Mouse (Mus musculus) urinary bladder, postnatal 36 days (tissue): ENCODE measurements around the gene Prkaa1.

Experiments
- DNase-seq, 2 experiments: peaks; one replicate each; pipeline ENCODE4 v3.0.0; 2022; ENCODE audit warnings: low spot score in 2 of 2, mixed read lengths in 1 of 2

The Prkaa1 gene

DNA sequence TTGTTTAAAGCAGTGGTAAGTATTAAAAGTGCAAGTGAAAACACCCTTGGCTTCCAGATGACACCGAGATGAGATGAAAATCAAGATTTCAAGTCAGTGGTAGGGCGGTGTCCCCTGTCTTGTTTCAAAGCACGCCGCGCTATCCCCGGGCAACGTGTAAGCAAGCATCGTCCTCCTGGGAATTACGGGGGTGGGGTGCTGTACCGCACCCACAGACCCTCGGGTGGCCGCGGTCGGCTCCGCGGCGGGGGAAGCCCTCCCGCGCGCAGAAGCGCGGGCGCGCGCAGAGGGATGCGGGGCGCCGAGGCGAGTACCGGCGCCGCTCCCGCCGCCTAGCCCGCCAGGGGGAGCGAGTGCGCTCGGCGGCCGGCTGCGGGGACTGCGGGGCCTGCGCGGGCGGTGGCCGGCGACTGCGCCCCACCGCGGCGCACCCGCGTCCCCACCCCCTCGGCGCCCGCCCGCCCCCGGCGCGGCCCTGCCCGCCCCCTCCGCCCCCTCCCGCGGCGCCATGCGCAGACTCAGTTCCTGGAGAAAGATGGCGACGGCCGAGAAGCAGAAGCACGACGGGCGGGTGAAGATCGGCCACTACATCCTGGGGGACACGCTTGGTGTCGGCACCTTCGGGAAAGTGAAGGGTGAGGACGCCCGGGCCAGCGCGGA lies at the start of gene Prkaa1:
Gene Prkaa1, plus strand, starts transcription at position 501 of the 660 bp plus-strand sequence.
- DNase-seq, result peak; percentile 56 to 70

DNA sequence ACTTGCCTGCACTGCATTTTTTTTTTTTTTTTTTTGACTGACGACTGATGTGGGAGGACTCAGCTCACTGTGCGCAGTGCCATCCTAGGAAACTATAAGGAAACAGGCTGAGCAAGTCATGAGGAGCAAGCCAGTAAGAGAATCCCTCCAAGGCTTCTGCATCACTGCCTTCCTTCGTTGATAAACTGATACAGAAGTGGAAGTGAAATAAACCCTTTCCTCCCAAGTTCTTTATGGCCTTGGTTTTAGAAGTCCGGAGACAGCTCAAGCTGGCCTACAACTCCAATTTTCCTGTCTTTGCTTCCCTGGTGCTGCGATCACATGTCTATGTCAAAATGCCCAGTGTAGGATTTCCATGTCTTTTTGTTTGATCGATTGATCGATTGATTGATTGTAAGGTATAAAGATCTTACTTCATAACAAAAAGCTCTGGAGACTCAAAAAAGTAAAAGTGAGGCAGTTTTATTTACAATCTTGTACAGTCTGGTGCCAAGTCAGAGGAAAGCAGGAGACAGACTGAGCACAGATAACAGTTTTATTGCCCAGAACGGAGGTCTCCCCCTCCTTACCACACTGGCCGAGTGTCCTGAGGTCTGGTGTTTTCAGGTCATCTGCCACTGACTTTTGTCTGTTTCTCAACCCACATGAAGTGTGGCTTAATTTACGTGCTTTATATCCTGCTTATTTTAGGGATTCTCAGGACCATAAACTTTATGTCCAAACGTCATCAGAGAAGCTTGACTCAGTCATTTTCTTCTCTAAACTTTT lies 47.9 kb upstream of the Prkaa1 start:
- no peak for DNase-seq

DNA sequence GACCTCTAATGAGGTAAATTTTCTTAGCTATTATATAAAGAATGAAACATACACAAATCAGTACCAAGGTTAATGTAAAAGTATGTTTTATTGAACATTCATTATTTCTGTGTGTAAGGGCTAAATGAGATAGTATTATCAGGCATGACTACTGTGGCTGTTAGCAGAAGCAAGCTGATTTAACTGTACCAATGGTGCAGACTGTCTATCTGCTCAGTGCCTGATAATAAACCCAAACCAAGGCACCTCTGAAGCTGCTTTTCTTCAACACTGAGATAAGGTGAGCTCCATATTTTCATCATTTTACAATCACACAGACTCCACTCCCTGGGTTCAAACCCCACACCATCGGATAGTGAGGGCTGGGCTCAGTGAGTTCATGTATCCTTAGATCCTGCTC lies 46.3 kb upstream of the Prkaa1 start:
- no peak for DNase-seq

DNA sequence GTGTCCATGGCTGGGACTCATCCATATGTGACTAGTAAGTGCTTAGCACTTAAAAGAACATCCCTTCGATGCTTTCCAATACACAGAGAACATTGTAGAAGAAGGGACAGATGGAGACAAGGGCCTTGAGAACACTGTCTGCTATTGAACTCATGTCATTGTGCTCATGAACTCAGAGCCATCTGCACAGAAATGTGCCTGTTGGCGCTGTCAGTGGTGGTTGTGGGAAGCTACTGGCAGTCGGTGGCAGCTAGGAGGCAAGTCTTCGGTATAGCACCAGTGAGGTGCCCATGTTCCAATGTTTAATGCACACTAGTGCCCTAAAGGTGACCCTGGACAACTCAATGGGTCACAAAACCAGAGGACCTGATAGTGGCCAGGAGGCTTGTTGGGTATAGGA lies 41.3 kb upstream of the Prkaa1 start:
- DNase-seq, result no peak

DNA sequence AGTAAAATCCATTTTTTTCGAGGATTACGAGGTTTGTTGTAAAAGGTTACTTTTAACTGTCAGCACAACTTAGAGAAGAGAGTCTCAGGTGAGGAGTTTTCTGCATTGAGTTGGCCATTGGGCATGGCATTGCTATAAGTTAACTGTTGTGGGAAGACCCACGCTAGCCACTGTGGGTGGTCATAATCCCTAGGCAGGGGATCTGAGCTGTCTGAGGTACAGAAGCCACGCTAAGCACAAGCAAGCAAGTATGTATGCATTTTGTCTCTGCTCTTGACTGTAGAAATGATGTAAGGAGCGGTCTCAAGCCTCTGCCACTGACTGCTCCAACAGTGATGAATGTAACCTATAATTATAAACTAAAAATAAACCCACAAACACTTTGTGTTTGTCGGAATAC lies 37.8 kb upstream of the Prkaa1 start:
- DNase-seq, result no peak

DNA sequence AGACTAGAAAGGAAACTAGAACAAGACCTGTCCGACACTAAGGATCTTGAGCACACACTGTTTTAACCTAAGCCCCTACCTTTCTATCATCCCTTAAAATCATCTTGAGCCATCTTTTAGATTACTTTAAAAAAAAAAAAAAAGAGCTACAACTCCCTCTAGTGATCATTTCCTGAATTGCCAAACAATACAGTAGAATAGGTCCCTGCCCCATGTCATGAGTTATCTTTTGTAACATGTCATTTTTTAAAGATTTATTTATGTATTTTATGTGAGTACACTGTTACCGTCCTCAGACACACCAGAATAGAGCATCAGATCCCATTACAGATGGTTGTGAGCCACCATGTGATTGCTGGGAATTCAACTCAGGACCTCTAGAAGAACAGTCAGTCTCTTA lies 37.4 kb upstream of the Prkaa1 start:
- DNase-seq, result no peak

DNA sequence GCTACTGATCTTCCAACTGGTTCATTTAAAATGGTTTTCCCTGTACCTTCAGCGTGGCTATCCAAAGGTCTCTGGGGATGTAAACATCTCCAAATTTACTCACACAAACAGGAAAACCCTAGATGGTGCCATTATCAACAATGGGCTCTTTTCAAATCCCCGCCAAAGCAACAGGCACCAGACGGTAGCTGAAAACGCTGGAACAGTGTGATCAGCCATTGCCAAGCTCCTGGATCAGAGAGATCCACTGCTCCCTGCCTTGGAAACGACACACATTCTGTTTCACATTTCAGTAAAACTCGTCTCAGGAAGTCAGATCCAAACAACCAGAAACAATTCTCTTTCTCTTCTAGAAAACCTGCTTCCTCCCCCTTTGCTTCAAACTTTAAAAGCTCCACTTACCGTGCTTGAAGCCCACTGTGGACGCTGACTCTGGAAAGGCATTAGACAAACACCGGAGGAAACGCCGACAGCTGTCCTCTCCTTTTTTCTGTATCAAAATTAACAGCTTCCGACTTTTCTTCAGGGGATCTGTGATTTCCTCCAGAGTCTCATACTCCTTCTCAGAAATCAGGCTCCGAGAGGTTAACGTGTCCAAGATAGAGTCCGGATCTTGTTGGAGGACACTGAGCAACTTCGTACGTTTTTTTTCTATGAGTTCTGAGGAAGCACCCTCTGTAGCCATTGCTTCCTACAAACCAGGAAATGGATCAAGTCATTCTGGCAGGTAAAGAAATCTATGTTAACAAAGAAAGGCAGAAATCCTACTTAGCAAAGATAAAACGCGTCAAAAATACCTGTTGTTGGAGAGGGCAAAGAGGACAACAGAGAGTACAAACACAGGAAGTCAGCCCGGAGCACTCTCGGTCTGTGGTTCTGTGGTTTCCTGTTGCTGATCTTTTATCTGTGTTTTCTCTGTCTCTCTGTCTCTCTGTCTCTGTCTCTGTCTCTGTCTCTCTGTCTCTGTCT lies 35.7 kb upstream of the Prkaa1 start, which contains the start of gene Card6:
Gene Card6, minus strand, starts transcription at position 854 of the 969 bp plus-strand sequence.
- peak in 1 of 2 experiments; percentile 8 for DNase-seq

DNA sequence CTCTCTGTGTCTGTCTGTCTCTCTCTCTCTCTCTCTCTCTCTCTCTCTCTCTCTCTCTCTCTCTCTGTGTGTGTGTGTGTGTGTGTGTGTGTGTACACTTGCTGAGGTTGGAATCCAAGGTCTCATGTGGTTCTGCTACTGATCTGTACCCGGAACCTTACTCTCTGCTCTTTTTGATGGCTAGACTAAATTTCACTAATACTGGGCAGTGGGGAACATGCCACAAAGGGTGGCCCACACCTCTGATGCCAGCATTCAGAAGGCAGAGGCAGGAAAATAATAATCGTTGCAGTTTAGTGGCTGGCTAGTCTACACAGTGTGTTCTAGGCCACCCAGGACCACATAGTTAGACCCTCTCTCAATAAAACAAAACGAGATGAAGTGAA lies 35.0 kb upstream of the Prkaa1 start:
- no peak for DNase-seq

DNA sequence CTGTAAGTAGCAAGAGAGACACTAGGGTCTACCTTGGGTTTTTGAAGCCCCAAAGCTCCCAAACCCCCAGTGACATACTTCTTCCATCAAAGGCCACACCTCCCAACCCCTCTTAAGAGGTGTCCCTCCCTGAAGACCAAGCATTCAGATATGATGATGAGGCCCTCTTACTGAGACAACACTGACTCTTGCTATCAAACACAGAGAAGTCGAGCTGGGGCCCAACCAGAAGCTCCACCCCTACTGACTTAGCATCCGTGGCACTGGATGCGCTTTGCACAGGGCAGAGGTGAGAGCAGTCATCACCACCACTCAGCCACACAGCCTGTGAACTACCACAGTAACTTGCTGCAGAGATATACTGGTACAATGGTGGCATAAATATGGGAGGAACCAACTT lies 31.0 kb upstream of the Prkaa1 start:
- no peak for DNase-seq

DNA sequence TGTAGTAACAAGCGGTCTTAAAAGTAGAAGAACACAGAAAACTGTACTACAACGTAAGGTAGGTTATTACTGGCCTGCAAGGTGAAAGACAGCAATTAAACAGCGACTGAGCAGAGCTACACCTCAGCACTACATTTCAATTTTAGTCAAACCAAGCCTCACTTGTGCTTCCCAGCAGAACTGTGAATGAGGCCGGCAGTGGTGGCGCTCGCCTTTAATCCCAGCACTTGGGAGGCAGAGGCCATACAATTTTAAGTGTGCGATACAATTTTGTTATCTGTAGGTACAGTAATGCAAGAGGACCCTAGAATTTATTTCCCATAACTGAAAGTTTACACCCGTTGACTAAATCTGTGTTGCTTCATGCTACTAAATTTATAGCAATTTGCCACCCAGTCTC lies 28.5 kb upstream of the Prkaa1 start:
- DNase-seq, result no peak

DNA sequence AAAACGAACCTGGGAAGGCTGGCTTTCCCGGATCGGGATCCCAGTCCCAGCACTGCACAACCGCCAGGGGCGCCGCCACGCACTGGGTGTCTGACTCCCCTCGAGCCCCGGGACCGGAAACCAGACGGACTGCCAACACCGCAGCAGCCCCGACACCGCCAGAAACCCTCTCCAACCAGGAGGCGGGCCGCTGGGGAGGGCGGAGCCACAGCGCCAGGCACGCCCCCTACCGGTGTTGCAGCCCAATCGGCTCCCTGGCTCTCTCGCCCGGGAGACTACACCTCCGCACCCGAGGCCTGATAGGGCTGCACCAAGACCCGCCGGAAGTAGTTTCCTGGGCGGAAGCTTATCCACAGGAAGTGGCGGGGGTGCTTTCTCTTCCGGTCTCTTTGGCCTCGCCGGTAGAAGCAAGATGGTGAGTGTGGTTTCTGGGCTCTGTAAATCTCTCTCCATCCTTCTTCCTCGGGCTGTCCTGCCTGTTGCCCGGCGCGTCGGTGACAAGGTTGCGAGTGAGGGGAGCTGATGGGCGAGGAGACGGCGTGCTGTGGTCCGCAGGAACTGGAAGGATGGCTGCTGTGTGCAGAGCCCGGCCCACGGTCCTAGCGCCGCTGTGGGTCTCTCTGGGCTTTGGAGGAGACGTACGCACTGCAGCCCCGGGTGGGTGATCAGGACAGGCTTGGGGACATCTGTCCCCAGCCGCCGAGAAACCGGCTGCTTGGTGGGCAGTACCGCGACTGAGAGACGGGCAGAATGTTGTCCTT lies 27.2 kb upstream of the Prkaa1 start, which contains the start of gene Rpl37:
Gene Rpl37, plus strand, starts transcription at position 376 of the 761 bp plus-strand sequence.
- peak; percentile 97 to 99 for DNase-seq

DNA sequence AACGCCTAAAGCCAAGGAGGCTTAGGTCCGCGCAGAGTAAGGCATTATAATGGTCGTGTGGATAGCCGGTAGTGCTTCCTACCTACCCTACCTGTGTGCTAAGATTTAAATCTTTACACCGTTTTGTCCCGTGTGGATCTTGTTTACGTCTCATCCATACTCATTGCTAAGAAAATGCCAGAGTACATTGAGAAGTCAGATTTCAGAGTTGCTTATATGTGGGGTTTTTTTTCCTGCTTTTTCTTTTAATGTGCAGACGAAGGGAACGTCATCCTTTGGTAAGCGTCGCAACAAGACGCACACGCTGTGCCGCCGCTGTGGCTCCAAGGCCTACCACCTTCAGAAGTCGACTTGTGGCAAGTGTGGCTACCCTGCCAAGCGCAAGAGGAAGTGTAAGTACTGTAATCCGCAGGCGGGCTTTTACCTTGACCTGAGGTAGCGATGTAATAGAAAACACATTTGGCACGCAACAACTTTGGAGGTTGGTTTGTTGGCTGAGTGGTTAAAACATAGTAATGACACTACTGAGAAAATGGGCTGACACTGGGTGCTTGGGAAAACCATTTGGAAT lies 26.5 kb upstream of the Prkaa1 start:
- no peak for DNase-seq

DNA sequence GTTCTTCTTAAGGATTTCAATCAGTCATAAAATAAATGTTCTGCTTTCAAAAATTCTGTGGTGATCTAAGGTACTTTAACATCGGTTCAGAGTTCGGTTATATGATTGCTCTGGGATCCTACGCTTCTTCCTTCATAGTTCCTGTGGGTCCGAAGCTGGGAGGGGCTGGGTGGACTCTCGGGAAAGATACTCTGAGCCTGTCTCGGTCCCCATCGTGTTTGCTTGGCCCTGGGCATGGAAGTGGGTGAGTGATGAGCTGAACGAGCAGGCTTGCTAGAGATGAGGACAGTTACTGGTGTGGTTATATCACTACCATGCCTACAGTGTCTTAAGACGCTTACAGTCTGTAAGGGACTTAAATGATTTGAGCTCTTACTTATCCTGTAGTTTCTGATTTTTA lies 25.0 kb upstream of the Prkaa1 start:
- no peak for DNase-seq

DNA sequence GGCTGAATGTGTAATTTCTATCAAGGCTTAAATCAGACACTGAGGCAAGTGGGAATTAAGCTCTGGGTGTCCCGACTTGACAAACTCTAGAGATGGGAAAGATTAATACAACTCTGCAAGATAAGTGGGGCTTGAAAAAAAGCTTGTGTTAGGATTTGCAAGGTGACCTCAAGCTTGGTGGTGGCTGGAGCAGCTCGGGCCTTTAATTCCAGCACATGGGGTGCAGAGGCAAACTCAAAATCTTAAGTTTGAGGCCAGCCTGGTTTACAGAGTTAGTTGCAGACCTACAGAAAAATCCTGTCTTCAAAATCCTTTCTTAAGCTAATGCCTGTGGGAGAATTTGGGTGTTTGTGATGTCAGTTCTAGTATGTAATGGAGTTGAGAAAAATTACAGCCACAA lies 24.5 kb upstream of the Prkaa1 start:
- no peak for DNase-seq

DNA sequence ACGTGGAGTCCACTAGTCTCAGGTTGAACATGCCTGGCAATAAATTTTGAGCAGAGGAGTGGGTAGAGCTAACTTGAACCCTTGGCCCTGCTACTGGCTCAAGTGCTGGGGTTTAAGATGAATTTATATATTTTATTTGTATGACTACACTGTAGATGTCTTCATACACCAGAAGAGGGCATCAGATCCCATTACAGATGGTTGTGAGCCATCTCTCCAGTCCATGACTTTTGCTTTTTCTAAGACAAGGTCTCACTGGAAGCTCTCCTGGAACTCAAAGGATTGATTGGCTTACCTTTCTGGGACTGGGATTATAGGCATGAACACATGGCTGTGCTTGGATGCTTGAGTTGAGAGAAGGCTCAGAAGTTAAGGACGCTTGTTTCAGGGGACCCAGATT lies 24.0 kb upstream of the Prkaa1 start:
- DNase-seq, result no peak

DNA sequence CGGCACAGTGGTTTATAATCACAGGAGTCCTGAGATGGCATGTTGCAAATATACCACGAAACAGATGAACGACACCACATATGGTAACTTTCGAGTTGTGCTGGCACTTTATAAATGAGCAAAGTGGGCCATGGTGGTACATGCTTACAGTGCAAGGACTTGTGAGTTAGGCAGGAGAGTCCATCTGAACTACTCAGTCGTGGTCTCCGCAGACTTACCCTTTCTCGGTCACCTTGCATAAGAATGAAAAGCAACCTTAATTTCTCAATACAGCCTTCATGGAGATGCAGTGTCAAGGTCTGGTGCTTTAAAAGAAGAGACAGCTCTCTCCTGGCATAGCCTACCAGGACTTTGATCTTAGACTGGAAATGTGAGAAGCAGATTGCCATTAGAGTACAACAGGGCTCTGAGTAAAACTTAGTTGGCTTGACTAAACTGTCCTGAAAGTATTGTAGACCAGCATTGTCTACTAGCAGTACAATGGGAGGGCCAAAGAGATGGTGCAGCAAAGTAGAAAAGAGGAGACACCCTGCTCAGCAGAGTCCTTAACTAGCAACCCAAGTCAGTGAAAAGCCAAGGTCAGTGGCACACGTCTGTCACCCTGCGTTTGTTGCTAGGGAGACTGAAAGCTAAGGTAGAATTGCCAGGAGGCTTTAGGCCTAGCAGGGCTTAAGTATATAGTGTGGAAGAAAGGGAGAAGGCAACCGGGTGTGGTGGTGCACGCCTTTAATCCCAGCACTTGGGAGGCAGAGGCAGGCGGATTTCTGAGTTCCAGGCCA lies 21.9 kb upstream of the Prkaa1 start:
- DNase-seq, result no peak

DNA sequence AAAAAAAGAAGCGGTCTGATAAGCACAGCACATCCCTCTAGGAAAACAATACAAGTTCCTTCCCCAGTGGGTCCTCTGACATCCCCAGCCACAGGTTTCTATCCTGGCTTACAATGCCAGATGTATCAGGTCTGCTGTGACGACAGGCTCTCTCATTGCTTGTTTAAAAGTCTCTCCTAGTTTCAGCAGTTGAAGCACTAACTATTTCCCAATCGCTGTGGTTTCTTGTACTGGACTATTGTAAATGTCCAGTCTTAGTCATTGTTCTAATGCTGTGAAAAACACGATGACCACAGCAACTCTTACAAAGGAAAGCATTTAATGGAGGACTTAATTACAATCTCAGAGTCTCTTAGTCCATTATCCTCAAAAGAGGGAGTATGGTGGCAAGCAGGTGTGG lies 17.2 kb upstream of the Prkaa1 start:
- DNase-seq, result no peak

DNA sequence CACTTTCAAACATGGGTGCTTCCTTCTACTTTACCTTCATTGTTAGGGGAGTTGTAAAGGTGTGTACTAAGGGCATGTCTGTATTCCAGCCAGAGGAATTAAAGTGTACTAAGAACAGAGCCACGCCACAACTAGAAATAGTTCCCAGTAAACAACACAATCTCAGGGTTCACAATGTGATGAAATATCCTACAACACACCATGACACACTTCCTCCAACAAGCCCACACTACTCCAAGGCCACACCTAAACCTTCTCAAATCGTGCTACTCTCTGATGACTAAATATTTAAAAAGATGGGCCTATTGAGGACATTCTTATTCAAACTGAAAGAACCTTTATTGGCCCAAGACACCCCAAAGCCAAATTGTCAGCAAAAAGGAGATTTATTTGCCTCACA lies 16.2 kb upstream of the Prkaa1 start:
- no peak for DNase-seq

DNA sequence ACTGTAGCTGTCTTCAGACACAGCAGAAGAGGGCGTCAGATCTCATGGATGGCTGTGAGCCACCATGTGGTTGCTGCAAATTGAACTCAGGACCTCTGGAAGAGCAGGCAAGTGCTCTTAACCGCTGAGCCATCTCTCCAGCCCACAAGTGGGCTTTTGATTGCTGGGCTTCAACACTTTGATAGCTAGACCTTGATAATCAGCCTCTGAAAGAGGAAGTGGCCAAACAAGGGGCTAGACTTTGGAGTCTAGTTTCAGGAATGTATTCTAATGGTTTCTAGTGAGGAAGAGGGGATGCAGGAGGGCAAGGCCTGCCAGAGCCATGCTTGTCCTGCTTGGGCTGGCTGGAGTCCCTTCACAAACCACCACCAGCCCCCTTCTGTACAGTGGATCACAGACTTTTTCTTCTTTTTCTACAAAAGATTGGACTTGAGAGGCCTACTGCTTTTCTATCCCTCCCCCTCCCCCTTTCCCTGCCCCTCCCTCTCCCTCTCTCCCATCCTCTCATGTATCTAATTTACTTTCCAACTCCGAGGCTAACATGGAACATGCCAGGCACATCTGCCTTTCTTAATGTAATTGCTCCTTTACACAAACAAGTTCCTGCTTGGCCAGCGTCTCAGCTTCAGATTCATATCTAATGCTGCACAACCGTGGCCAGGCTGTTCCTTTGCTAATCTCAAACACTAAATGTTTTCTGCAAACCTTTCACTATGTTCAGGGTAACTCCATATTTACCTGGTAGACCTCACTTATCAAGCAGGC lies 15.3 kb upstream of the Prkaa1 start:
- DNase-seq, result peak in 1 of 2 experiments; percentile 26
